Mouse (Mus musculus) ES-CJ7 (cell line): Measurements from ENCODE around the gene Trhde.

Experiments
- DNase-seq: peaks from one replicate; pipeline ENCODE4 v3.0.0; 2011; ENCODE audit warnings: low read depth, low spot score

Trhde gene

GRCm38 (mm10) chr10:114802161-114802651, at the start of gene Trhde:
Trhde (minus strand) TSS chr10:114802307.
- peak; percentile 11 for DNase-seq

GRCm38 (mm10) chr10:114841966-114842365, 39.9 kb upstream of the Trhde start:
- no peak for DNase-seq

- no peak for DNase-seq
Measured at GRCm38 (mm10) chr10:114841440-114841839, 39.3 kb upstream of the Trhde start.

DNA sequence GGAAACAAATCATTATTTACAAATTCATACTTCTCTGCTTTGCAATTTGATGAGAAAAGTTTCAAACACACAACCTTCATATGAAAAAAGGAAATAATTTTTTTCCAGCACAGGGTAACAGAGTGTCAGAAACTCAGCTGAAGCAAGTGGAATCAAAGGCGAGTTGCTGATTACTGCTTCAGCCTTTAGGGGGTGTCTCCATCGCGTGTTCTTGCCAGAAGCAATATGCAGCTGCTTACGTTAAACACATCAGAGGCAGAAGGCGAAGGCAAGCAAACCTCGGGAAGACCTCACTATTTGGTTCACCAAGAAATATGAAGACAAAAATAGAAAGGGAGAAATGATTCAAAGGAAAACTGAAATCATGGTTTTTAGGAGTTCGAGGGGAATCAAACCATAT, 29.2 kb upstream of the Trhde start:
- no peak for DNase-seq

- no peak for DNase-seq
Measured at GRCm38 (mm10) chr10:114808799-114809198, 6.7 kb upstream of the Trhde start.

- DNase-seq: peak; percentile 21
Measured at GRCm38 (mm10) chr10:114805884-114806283, 3.8 kb upstream of the Trhde start.

DNA sequence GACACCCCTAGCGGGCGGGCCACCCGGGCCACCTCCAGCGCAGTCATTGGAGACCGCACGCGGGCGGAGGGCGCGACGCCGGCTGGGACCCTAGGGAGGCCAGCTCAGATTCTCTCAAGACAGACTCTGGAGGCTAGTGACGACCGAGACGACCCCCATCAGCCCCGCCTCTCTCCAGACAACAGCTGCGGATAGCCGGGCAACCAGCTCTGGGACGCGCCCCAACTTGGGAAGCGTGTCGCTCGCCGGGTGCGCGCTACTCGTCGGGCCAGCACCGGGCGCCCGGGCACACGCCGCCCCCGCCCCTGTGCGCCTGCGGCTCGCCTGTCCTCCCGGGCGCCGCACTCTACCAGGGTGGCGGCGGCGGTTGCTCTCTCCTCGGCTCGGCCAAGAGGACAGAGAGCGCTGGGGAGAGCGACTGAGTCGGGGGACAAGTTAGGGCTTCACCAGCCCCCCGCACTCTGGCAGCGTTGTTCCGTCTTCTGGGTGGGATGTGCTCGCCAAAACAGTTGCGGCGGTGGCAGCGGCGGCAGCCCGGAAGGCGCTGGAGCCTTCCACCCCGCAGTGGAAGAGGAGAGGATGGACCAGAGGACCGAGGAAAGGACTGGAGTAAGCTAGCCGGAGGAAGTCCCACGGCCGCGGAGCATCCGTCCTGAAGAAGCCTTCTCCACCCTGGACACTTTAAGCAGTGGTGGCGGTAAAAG, 498 bp downstream of the Trhde start:
- peak; percentile 32 for DNase-seq

- peak; percentile 9 for DNase-seq
Measured at GRCm38 (mm10) chr10:114800331-114801304, 1.5 kb downstream of the Trhde start.

GRCm38 (mm10) chr10:114799481-114799880, 2.6 kb downstream of the Trhde start:
- DNase-seq: no peak

GRCm38 (mm10) chr10:114798788-114799187, 3.3 kb downstream of the Trhde start:
- DNase-seq: no peak

DNA sequence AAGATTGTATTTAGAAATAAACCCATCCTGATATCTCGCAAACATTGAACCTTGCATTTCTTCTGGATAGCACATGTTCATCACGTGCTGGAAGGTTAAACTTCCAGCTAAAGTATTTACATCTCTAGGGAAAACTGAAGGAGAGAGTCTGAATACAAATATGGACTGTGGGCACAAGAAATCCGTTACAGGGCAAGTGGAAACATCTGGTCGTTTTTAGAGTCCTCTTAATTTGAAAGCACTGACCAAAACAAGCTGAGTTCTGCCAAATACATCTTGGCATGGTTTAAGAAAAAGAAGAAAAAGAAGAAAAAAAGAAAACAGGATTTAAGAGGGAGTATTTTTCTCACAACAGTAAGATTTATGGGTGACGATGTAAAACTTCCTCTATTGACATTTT, 3.9 kb downstream of the Trhde start:
- DNase-seq: no peak

GRCm38 (mm10) chr10:114797664-114798063, 4.4 kb downstream of the Trhde start:
- no peak for DNase-seq

GRCm38 (mm10) chr10:114796872-114797271, 5.2 kb downstream of the Trhde start:
- DNase-seq: no peak

DNA sequence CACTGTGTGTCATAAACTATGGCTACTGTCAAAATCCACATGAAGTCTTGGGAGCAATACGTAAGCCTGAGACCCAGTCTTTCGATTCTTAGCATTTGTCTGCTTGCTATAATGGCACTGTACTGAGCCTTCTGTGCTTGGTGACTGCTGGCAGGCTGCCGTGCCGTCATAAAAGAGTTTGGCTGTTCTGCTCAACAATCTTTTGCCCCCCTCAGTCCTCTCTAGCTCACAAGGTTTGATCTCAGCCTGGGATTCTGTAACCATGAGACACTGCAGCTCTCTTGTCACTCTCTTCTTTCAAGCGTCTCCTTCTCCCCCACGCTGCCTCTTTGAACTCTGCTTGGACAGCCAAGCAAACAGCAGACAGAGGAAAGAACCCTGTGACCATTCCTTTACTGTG, 7.9 kb downstream of the Trhde start:
- DNase-seq: no peak

DNA sequence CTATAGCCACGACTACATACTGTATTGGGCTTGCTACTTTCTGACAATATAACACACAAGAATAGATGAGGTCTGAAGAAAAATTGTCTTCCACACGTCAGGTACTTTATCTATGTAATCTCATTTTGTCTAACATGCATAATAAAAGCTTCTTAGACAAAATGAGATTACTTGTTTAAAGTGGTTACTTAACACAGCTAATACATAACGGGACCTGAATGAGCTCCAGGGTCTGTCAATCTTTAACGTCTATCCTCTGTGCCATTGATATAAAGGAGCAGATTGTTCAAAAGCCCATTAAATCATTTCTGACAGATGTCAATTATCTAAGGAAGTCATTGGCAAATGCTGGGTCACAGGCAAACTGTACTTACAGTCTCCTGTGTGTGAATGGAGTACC, 36.2 kb downstream of the Trhde start:
- DNase-seq: no peak

DNA sequence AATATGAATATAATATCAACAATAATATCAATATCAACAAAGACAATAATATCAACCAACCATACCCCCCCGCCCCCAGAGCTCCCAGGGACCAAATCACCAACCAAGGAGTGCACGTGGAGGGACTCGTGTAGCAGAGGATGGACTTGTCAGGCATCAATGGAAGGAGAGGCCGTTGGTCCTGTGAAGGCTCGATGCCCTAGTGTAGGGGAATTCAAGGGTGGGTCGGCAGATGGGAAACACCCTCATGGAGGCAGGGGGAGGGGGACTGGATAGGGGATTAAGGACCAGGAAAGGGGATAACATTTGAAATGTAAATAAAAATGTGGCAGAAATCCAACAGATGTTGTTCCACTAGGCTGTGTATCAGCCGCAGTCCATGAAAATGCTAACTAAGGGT, 40.0 kb downstream of the Trhde start:
- DNase-seq: no peak

DNA sequence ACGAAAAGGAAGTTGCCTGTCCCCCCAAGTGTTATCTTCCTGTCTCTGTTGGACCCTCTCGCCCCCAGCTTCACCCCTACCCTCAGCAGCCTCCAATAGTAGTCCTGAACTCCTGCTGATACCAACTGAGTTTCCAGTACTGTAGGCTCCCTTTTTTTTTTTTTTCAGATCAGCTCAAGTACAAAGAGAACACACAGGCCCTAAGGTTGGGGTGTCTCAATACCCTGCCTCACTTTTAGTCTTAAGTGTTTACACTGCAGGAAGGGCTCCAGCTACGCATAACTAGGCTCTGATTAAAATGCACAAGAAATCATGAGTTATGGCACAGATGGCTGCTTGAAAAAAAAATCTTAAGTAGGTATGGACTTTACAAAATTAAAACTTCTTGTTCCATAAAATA, 42.9 kb downstream of the Trhde start:
- DNase-seq: no peak

DNA sequence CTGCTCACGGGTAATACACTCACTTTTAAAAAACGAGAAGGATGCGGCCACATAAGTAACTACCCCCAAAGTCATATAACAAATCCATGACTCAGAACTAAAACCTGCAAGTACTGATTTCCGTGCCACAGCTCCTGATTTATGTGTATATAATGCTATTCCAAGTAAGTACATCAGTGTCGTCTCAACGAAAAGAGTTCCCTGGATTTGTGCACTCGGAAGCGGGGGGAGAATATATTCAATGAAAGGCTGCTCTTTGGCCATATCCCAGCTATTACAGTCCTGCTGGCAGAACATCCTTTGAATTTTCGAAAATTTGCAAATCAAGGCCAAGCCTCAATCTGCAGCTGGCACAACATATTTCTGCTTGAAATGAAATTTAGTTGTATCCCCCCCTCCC, 43.5 kb downstream of the Trhde start:
- DNase-seq: no peak

DNA sequence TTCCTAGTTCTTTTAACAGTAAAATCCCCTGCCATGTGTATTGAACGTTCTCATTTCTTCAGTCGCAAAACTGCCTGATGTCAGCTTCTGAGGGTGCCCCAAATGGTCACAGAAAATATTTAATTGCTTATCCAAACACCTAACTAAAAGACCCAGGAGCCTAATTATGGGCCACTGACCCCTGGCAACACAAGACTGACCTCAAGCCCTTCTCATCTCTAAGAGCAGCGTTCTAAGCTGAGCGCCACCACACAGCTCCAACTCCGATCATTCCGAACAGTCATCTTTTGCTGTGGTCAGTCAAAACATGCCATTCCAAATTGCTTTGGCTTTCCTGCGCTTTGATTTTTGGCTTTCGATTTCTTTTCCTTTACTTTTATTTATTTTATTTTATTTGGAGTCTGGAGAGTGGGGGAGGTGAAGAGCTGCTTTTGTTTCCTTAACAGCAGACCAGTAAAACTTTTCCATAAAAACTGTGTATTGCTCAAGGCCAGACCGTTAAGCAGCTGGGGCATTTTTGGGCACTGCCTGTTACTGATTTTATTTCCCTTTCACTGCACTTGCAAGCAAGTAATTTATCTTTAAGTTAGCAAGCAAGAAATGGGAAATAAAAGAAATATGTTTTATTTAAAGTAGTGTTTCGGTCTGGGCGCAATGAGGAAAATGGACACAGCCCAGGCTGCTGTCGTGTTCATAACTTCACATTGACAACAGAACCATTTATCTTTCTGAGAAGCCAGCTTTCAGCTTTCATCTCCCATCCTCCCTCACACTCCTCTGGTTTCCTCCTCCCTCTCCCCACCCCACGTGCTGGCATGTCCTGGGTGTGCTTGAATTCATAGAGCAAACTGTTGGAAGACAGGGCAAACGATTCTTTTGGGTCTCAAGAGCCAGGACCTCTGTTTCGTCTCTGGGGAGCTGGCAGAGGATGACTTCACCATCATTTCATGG, 59.1 kb downstream of the Trhde start:
- DNase-seq: no peak

GRCm38 (mm10) chr10:114739916-114740315, 62.2 kb downstream of the Trhde start:
- no peak for DNase-seq

DNA sequence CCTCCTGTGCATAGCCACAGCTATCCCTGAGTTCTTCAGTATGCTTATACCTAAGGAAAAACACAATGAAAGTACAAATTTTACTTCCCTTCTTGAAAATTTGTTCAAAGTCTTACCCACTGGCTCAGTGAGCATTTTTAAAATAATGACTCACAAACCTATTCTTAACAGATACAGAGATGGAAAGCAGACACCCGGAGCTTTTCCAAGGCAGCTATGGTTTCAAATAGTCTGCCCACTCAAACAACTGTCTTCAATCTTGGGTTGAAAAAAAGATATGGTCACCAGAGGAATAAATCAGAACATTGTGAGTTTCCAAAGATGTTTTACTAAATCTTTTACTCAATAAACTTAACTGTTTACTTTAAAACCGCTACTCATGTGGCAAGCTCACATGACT, 64.5 kb downstream of the Trhde start:
- no peak for DNase-seq
